Mouse (Mus musculus): ENCODE data around the gene Ssu72. TPM values are rescaled to one million over a fixed set of nuclear protein-coding genes. Genes with fewer than 3 reads are reported as not detected.
A peak's percentile ranks its signal among the peaks of the same experiment; 100 is the strongest.

The Ssu72 gene
- polyA plus RNA-seq, 1 experiment from 2014 or later = 152 TPM

DNA sequence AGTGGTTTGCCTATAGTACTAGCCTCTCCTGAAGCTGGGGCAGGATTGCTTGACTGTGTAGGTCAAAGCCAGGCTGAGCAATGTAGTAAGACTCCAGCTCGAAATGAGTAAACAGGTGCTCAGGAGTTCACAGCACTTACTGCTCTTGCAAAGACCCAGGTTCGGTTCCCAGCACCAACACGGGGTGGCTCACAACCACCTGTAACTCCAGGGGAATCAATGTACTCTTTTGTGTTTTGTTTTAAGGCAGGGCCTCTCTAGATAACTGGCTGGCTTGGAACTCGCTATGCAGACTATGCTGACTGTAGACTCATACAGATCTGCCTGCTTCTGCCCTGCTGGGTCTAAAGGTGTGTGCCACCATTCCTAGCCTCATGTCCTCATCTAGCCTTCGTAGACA lies 38.1 kb downstream of the Ssu72 start:
- no peak for DNase-seq (ENCODE audit: low spot score)
- 90% methylated on average over 5 of the region's 5 CpGs for WGBS
- peaks cover 9% of the 10 kb centered on the region for H3K4me1 ChIP-seq
- H3K9me3 ChIP-seq = no peaks in the 10 kb centered on the region
- H3K27me3 ChIP-seq (ENCODE audit: insufficient read depth, poor library complexity, severe bottlenecking) = no peaks in the 10 kb centered on the region
- H3K36me3 ChIP-seq = peaks cover 89% of the 10 kb centered on the region
- H3K27ac ChIP-seq = no peak overlapping the region
- H3K4me3 ChIP-seq = no peak overlapping the region

DNA sequence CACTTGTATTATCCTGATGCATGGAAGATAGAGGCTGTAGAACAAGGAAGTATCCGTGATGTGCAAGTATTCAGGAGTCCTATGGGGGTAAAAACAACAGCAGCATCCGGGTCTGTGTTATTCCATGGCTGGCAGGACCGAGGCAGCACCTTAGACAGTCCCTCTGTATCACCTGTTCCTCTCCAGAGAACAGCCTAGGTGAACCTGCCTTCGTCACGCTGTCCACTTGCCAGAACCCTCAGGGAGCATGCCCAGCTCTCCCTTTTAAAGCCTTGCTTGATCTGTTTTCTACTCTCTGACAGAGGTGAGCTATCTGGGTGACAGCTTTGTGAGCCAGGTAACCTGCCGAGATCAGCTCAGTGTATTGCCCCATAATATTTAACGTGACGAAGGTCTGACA lies 39.9 kb downstream of the Ssu72 start:
- WGBS = 93% methylated on average over 8 of the region's 8 CpGs
- no peaks in the 10 kb centered on the region for H3K9me3 ChIP-seq
- no peaks in the 10 kb centered on the region for H3K27me3 ChIP-seq (ENCODE audit: insufficient read depth, poor library complexity, severe bottlenecking)
- no peaks in the 10 kb centered on the region for H3K4me1 ChIP-seq
- no peak for DNase-seq (ENCODE audit: low spot score)
- peaks cover 99% of the 10 kb centered on the region for H3K36me3 ChIP-seq
- H3K27ac ChIP-seq = no peak overlapping the region
- no peak overlapping the region for H3K4me3 ChIP-seq

DNA sequence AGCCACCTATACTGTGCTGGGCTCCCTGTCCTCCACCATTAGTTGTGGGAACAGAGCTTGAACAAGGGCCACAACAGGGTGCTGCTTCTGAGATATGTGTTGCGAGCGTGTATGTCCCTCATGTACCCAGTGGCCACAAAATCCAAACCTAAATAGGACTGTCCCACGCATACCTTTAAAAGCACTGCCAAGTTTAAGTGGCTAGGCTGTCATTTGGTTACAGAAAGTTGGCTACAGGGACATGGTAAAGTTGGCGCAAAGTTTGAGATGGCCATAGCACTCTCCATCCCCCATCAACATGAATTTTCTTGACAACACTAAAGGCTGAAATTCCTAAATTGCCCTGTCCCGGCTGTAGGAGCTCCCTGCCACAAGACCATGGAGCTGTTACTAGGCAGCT lies 40.5 kb downstream of the Ssu72 start:
- Histone ChIP-seq H3K4me1 (no peaks in the 10 kb centered on the region), H3K9me3 (no peaks in the 10 kb centered on the region), H3K27me3 (ENCODE audit: insufficient read depth, poor library complexity, severe bottlenecking) (no peaks in the 10 kb centered on the region), H3K4me3 (no peak overlapping the region), H3K36me3 (peaks cover 99% of the 10 kb centered on the region), H3K27ac (no peak overlapping the region)
- 89% methylated on average over 5 of the region's 5 CpGs for WGBS
- DNase-seq (ENCODE audit: low spot score) = no peak

DNA sequence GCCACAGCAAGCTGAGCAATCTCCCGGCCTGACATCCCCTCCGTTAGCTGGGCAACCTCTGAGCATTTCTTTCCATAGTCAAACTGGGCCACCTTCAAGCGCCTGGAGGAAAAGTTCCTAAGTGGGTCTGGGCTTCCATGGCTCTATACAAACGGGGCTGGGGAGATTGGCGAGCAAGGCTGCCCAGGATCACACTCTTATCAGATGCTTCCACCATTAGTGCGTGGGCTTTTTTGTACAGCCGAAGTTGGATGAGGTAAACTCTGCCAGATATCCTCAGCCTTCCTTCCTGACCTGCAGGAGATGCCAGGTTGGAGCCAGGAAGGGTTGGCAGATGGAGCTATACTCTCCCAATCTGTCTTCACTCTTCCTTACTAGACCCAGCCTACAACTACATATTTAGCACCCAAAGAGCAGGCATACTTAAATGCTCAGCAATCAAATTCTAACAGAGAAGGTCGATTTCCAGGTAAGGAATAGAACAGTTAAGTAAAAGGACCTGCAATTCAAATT lies 41.5 kb downstream of the Ssu72 start:
- 86% methylated on average over 8 of the region's 8 CpGs for WGBS
- no peaks in the 10 kb centered on the region for H3K27me3 ChIP-seq (ENCODE audit: insufficient read depth, poor library complexity, severe bottlenecking)
- peaks cover 99% of the 10 kb centered on the region for H3K36me3 ChIP-seq
- no peak overlapping the region for H3K27ac ChIP-seq
- no peak overlapping the region for H3K4me3 ChIP-seq
- DNase-seq (ENCODE audit: low spot score) = no peak
- H3K9me3 ChIP-seq = no peaks in the 10 kb centered on the region
- H3K4me1 ChIP-seq = no peaks in the 10 kb centered on the region

DNA sequence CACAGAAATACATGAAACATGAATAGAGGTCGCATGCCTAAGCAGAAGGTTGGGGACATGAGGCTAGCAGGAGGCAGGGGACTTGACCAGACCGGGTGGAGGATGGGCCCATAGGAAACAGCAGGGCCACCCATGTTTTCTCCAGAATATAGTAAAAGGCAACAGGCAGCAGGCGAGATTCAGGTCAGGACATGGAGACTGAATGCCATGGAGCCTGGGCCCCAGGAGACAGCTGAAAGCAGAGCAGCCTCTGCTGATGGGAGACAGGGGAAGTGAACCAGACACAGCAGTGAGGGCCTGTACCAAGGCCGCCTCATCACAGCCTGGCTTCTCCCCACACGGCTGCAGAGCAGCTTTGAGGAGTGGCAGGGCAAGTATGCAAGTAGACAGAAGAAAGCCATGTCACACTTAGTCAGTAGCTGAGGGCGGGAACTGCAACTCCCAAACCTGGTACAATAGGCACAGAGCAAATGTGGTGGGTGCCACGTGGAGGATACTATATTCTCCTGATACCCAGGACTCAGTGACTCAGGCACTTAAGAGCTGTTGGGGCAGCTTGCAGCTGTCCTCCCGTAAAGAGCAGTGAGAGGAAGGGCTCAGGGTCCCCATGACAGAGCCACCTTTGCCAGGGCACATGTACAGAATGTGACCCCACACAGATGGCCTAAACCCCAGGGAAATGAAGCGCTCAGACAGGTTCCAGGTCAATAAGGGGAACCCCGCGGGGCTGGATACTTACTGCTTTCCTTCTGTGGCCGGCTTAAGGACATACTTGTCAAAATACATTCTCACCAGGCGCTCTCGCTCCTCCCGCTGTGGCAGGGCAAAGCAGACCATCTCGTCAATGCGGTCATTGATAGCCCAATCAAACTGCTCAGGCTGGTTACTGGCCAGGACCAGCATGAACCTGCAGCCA lies 42.2 kb downstream of the Ssu72 start:
- DNase-seq (ENCODE audit: low spot score) = no peak
- no peaks in the 10 kb centered on the region for H3K4me1 ChIP-seq
- H3K4me3 ChIP-seq = no peak overlapping the region
- peaks cover 99% of the 10 kb centered on the region for H3K36me3 ChIP-seq
- WGBS = 90% methylated on average over 17 of the region's 17 CpGs
- no peaks in the 10 kb centered on the region for H3K9me3 ChIP-seq
- H3K27ac ChIP-seq = no peak overlapping the region
- no peaks in the 10 kb centered on the region for H3K27me3 ChIP-seq (ENCODE audit: insufficient read depth, poor library complexity, severe bottlenecking)

DNA sequence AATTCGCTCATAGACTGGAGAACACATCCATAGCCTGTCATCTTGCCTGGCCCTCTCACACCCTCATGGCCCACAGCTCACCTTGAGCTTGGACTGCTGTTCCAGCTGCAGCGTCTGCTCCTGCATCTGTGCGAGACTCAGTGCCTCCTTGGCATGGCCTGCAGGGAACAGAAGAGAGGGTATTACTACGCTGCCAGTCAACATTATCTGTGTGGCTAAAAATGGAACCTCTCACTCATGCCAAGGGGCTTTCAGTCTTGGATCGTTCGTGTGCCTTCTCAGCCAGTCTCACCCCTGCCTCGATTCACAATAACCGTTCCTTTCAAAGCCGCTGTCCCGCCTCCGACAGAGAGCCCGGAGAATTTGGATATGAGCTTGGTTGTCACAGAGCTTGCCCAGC lies 52.4 kb downstream of the Ssu72 start:
- Histone ChIP-seq H3K9me3 (no peaks in the 10 kb centered on the region), H3K27me3 (ENCODE audit: insufficient read depth, poor library complexity, severe bottlenecking) (no peaks in the 10 kb centered on the region), H3K4me3 (no peak overlapping the region), H3K27ac (no peak overlapping the region), H3K36me3 (peaks cover 61% of the 10 kb centered on the region), H3K4me1 (peaks cover 29% of the 10 kb centered on the region)
- 86% methylated on average over 12 of the region's 12 CpGs for WGBS
- no peak for DNase-seq (ENCODE audit: low spot score)

DNA sequence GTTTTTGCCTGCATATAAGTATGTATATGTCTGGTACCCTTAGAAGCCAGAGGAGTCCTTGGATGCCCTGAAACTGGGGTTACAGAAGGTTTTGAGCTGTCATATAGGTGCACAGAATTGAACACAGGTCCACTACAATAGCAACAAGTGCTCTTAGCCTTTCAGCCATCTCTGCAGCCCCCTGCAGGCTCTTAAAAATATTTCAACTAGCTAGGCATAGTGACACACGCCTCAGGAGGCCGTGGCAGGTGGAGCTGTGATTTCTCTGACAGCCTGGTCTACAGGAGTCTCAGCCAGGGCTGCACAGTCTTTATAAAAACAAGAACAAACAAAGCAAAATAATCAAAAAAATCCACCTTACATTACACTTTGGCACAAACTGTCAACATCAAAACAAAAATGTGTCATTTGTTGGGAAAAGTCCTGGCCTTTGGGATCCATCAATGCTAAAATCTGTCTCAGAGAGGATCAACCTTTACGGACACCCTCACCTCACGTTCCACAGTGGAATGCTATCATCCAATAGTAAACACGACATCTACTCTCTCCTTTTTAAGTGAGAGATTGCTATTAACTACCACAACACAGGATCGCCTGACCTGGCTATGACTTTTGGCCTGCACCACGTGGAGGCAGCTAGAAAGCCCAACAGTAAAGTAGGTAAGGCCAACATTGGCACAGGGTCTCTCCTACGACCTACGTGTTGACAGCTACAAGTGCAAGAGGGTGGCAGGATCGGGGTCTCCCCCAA lies 55.4 kb downstream of the Ssu72 start:
- Histone ChIP-seq H3K27me3 (ENCODE audit: insufficient read depth, poor library complexity, severe bottlenecking) (no peaks in the 10 kb centered on the region), H3K36me3 (peaks cover 34% of the 10 kb centered on the region), H3K27ac (peak overlapping the region; percentile 87), H3K4me1 (peaks cover 29% of the 10 kb centered on the region), H3K4me3 (peak overlapping the region; percentile 77), H3K9me3 (no peaks in the 10 kb centered on the region)
- DNase-seq (ENCODE audit: low spot score) = no peak
- WGBS = 3% methylated on average over 10 of the region's 10 CpGs

DNA sequence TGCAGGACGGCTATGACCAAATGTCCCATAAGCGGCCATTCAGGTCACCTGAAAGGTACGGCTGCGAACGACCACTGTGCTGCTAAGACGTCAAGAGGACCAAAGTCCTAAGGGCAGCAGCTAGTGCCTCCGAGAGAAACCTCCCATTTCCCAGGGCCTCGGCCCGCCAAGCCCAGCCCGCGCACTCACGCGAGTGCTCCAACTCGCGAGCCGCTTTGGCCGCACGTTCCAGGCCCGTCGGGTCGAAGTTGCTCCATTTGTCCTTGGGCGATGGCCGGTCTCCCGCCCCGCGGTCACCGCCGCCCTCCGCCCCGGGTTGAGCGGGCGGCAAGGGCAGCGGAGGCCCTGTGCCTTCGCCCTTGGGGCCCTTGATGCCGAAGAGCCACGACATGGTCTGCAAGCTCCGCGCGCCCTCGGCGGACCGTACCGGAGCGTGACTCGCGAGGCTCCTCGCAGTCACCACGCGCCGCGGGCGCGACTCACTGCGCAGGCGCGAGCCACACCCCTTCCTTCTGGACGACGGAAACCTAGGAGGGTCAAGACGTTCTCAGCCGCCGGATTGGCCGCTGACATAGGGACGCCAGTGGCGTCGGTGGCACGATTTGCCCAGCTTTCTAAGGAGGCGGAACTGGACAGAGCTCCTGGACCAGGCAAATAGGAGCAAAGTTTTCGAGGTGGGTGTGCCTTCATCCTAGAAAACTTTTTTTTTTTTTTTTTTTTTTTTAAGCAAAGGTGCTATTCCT lies 56.2 kb downstream of the Ssu72 start, which contains the start of gene Atad3a:
Atad3a (minus strand) TSS at position 481 of the 743 bp plus-strand sequence.
- WGBS = under 1% methylated on average over 68 of the region's 68 CpGs
- Histone ChIP-seq H3K27me3 (ENCODE audit: insufficient read depth, poor library complexity, severe bottlenecking) (no peaks in the 10 kb centered on the region), H3K27ac (peak within 1 kb of the TSS; percentile 87), H3K4me3 (peak within 1 kb of the TSS; percentile 77), H3K9me3 (no peaks in the 10 kb centered on the region), H3K4me1 (peaks cover 29% of the 10 kb centered on the region), H3K36me3 (peaks cover 26% of the 10 kb centered on the region)
- DNase-seq (ENCODE audit: low spot score) = peak; percentile 98

DNA sequence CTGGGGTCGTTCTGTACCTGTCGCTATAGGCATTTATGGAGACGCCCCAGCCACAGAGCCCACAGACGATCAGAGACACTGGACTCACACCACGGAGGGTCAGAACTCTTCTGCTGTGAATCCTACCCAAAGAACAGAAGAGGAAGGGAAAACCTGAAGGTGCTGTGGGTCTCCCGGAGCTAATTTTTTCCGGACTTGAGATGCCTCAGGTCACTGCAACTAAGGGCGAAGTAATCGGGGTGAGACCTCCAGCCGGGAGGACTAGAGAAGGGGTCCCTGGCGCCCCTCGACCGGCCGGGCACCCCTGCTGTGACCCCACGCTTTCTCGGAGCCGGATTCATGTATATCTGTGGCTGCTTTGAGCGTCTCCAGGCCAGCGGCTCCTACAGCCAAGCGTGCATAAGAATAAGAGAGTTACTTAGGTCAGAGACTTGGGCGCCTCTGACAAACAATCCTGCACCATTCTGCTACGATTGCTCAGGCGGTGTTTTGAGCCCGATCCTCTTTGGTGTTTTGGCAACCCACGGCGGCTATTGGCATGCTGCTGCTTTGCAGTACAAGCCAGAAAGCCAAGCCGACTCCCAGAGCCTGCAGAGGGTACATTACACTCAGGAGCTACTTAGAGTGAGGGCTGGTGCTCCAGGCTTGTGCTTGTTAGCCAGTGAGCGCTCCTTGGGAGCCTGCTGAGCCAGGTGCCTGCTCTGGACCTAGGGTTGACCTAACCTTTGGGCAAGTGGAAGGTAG lies 56.9 kb downstream of the Ssu72 start:
- WGBS = 2% methylated on average over 28 of the region's 28 CpGs
- Histone ChIP-seq H3K9me3 (no peaks in the 10 kb centered on the region), H3K27me3 (ENCODE audit: insufficient read depth, poor library complexity, severe bottlenecking) (no peaks in the 10 kb centered on the region), H3K4me3 (peak overlapping the region; percentile 77), H3K27ac (peak overlapping the region; percentile 87), H3K4me1 (peaks cover 29% of the 10 kb centered on the region), H3K36me3 (peaks cover 19% of the 10 kb centered on the region)
- no peak for DNase-seq (ENCODE audit: low spot score)

DNA sequence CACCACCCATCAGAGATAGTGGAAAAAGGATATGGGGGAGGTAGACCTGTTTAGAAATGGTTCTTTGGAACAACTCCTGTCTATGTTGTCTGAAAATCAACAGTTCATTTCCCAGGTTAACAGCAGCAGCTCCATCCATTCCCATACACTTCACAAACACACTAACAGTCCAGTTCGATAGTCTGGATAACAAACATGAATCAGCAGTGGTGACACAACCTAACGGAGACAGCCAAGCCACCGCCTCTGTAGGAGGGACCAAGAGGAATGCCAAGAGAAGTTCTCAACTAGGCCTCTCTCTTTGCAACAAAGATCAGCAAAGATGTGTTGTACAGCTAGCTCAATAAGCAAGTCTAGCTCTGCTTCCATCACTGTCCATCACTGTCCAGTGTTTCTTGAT lies 57.8 kb downstream of the Ssu72 start:
- Histone ChIP-seq H3K4me1 (peaks cover 24% of the 10 kb centered on the region), H3K27me3 (ENCODE audit: insufficient read depth, poor library complexity, severe bottlenecking) (no peaks in the 10 kb centered on the region), H3K36me3 (peaks cover 10% of the 10 kb centered on the region; the same call in 1 of the 2 replicates), H3K27ac (no peak overlapping the region), H3K4me3 (no peak overlapping the region), H3K9me3 (no peaks in the 10 kb centered on the region)
- no peak for DNase-seq (ENCODE audit: low spot score)
- 86% methylated on average over 3 of the region's 3 CpGs for WGBS

DNA sequence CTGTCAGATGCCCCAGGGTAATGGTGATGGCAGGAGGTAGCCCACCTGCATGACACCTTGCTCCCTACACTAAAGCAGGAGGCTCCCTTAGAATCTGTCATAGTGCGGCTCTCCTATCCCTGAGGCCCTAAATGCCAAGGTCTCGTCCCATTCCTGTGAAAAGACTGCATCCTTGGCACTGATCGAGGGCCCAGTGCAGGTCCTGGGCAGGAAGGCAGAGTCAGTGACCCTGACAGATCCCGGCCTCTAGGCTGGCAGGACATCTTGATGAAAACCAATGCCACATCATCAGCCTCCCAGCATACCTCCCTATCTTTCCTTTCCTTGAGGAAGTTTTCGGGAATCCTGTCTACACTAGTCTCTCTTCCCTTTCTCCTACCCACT lies 64.9 kb downstream of the Ssu72 start:
- peak overlapping the region; percentile 92 for H3K27ac ChIP-seq
- peaks cover 40% of the 10 kb centered on the region for H3K27me3 ChIP-seq (ENCODE audit: insufficient read depth, poor library complexity, severe bottlenecking)
- no peak for DNase-seq (ENCODE audit: low spot score)
- H3K9me3 ChIP-seq = no peaks in the 10 kb centered on the region
- WGBS = 59% methylated on average over 5 of the region's 5 CpGs
- peak overlapping the region; percentile 66 for H3K4me3 ChIP-seq
- H3K4me1 ChIP-seq = peaks cover 23% of the 10 kb centered on the region
- no peaks in the 10 kb centered on the region for H3K36me3 ChIP-seq

DNA sequence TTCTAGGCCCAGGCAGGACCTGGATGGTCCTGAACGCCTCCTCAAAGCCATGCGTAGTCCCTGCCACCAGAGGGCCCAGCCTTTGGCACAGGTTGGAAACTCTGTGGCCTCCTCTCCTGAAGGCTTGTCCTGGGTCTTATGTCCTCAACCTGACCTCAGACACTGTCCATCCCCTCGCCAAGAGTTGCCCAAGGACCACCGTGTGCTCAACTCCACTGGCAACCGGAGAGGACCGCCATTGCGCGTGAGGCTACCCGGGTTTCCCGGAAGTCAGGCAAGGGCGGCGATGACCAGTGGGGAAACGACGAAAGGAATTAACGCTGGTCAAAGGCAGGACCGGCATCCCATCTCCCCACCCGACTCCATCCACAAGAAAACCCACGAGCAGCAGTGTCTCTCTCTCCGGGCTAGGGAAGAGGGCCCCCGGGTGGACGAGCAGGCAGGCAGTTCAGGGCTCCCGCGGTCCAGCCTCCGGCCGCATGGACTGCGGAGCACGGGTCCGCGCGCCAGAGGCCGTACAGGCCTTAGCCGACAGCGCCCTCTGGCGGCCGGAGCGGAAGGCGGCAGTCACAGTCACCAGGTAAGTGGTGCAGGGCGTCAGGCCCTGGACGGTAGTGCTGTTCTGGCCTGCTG lies 65.4 kb downstream of the Ssu72 start:
- DNase-seq (ENCODE audit: low spot score) = peak; percentile 94
- Histone ChIP-seq H3K4me1 (peaks cover 29% of the 10 kb centered on the region), H3K27ac (peak overlapping the region; percentile 92), H3K4me3 (peak overlapping the region; percentile 66), H3K36me3 (no peaks in the 10 kb centered on the region), H3K9me3 (no peaks in the 10 kb centered on the region), H3K27me3 (ENCODE audit: insufficient read depth, poor library complexity, severe bottlenecking) (peaks cover 46% of the 10 kb centered on the region)
- 0% methylated on average over 39 of the region's 39 CpGs for WGBS

All from heart, embryonic 10.5 days (tissue).